Mouse (Mus musculus) intestine, embryonic 15.5 days (tissue): ENCODE results near the gene Nfam1. TPM values are rescaled to one million over a fixed set of nuclear protein-coding genes. Genes with fewer than 3 reads are reported as not detected.

Experiments used
- ATAC-seq: fragments of 200-750 bp; cut with Nextera tagmentation; 2 replicates; pipeline ENCODE4 v1.8.0; 2017; ENCODE audit warnings: moderate TSS enrichment, moderate library complexity
- H3K27ac ChIP-seq: fragments of 300-500 bp; sonication (generic); 2 replicates; pipeline ENCODE4 v1.5.1; 2015; ENCODE audit warnings: mild to moderate bottlenecking, inconsistent platforms
- H3K27me3 ChIP-seq: fragments of 300-500 bp; sonication (generic); replicated peaks from 2 replicates; pipeline ENCODE4 v1.6.1; 2015; ENCODE audit warnings: inconsistent platforms
- H3K36me3 ChIP-seq: fragments of 300-500 bp; sonication (generic); 2 replicates; pipeline ENCODE4 v1.6.1; 2015; ENCODE audit warnings: inconsistent platforms
- H3K4me1 ChIP-seq: fragments of 300-500 bp; sonication (generic); replicated peaks from 2 replicates; pipeline ENCODE4 v1.6.1; 2015; ENCODE audit warnings: inconsistent platforms
- H3K4me2 ChIP-seq: fragments of 300-500 bp; sonication (generic); replicated peaks from 2 replicates; pipeline ENCODE4 v1.6.1; 2015; ENCODE audit warnings: mild to moderate bottlenecking, inconsistent platforms
- H3K4me3 ChIP-seq: fragments of 300-500 bp; sonication (generic); replicated peaks from 2 replicates; pipeline ENCODE4 v1.5.1; 2015; ENCODE audit warnings: inconsistent platforms
- H3K9ac ChIP-seq: fragments of 300-500 bp; sonication (generic); 2 replicates; pipeline ENCODE4 v1.6.1; 2015; ENCODE audit warnings: inconsistent platforms
- H3K9me3 ChIP-seq: fragments of 300-500 bp; sonication (generic); 2 replicates; pipeline ENCODE4 v1.6.1; 2016; ENCODE audit warnings: inconsistent platforms
- WGBS: fragments of 180-500 bp; shearing (Covaris S2); methylation state at CpG from one replicate; pipeline ENCODE4 v1.1.7; 2015; 5-methylcytosine and 5-hydroxymethylcytosine counted together
- polyA plus RNA-seq: library from polyadenylated mRNA; unstranded; fragments of >200 nt; fragmentation: Nextera tagmentation; extraction: Ambion mirVana; gene quantifications from 2 replicates; pipeline ENCODE4 v1.2.1, GENCODE M21; 2015

Nfam1 gene
- polyA plus RNA-seq, 1 experiment from 2014 or later: 3.8 TPM

- Histone ChIP-seq H3K27me3 (0 out of 2 replicates have a peak, but pooled peaks cover 3% of the 10 kb centered on the region), H3K9me3 (no peaks in the 10 kb centered on the region), H3K4me3 (no peak overlapping the region), H3K4me1 (peaks cover 53% of the 10 kb centered on the region), H3K9ac (no peak overlapping the region), H3K36me3 (no peaks in the 10 kb centered on the region), H3K4me2 (no peak overlapping the region), H3K27ac (no peak overlapping the region)
- ATAC-seq: no peak
- 60% methylated on average over 7 of the region's 7 CpGs for WGBS
Measured at GRCm38 (mm10) chr15:83036089-83036488, 3.0 kb upstream of the Nfam1 start.

GRCm38 (mm10) chr15:83034275-83034977 is 1.3 kb upstream of the Nfam1 start:
- no peak overlapping the region for H3K9ac ChIP-seq
- 19% methylated on average over 17 of the region's 17 CpGs for WGBS
- no peak for ATAC-seq
- H3K36me3 ChIP-seq: no peaks in the 10 kb centered on the region
- H3K9me3 ChIP-seq: no peaks in the 10 kb centered on the region
- peaks cover 50% of the 10 kb centered on the region for H3K4me1 ChIP-seq
- no peak overlapping the region for H3K27ac ChIP-seq
- H3K4me2 ChIP-seq: 0 out of 2 replicates have a peak overlapping the region, but pooled peaks have one; percentile 4
- H3K27me3 ChIP-seq: 0 out of 2 replicates have a peak, but pooled peaks cover 3% of the 10 kb centered on the region
- H3K4me3 ChIP-seq: no peak overlapping the region

GRCm38 (mm10) chr15:83030884-83031283 is 2.2 kb downstream of the Nfam1 start:
- no peaks in the 10 kb centered on the region for H3K36me3 ChIP-seq
- H3K27ac ChIP-seq: no peak overlapping the region
- no peak overlapping the region for H3K4me2 ChIP-seq
- no peak overlapping the region for H3K9ac ChIP-seq
- ATAC-seq: no peak
- H3K4me1 ChIP-seq: peaks cover 32% of the 10 kb centered on the region
- WGBS: 69% methylated on average over 4 of the region's 4 CpGs
- H3K9me3 ChIP-seq: no peaks in the 10 kb centered on the region
- H3K4me3 ChIP-seq: no peak overlapping the region
- 0 out of 2 replicates have a peak, but pooled peaks cover 3% of the 10 kb centered on the region for H3K27me3 ChIP-seq

- Histone ChIP-seq H3K27ac (peak overlapping the region; percentile 8), H3K27me3 (0 out of 2 replicates have a peak, but pooled peaks cover 3% of the 10 kb centered on the region), H3K9me3 (no peaks in the 10 kb centered on the region), H3K36me3 (no peaks in the 10 kb centered on the region), H3K4me1 (peaks cover 41% of the 10 kb centered on the region), H3K4me3 (no peak overlapping the region), H3K4me2 (no peak overlapping the region), H3K9ac (no peak overlapping the region)
- WGBS: 46% methylated on average over 11 of the region's 11 CpGs
- no peak for ATAC-seq
Measured at GRCm38 (mm10) chr15:83029725-83030718, 3.1 kb downstream of the Nfam1 start.

- no peak for ATAC-seq
- peak overlapping the region; percentile 37; the same call in 1 of the 2 replicates for H3K4me2 ChIP-seq
Measured at GRCm38 (mm10) chr15:83026129-83026528, 7.0 kb downstream of the Nfam1 start.

GRCm38 (mm10) chr15:83025041-83025760 is 7.9 kb downstream of the Nfam1 start:
- H3K4me3 ChIP-seq: no peak overlapping the region

More at GRCm38 (mm10) chr15:83026129-83026528, 7.0 kb downstream of the Nfam1 start:
- no peaks in the 10 kb centered on the region for H3K36me3 ChIP-seq
- H3K4me1 ChIP-seq: peaks cover 27% of the 10 kb centered on the region
- 61% methylated on average over 8 of the region's 8 CpGs for WGBS
- no peak overlapping the region for H3K4me3 ChIP-seq
- no peak overlapping the region for H3K27ac ChIP-seq
- H3K9ac ChIP-seq: no peak overlapping the region
- 0 out of 2 replicates have a peak, but pooled peaks cover 3% of the 10 kb centered on the region for H3K27me3 ChIP-seq
- H3K9me3 ChIP-seq: no peaks in the 10 kb centered on the region

GRCm38 (mm10) chr15:83022947-83023346 is 10.2 kb downstream of the Nfam1 start:
- H3K27me3 ChIP-seq: 0 out of 2 replicates have a peak, but pooled peaks cover 3% of the 10 kb centered on the region
- peaks cover 26% of the 10 kb centered on the region for H3K4me1 ChIP-seq
- H3K36me3 ChIP-seq: no peaks in the 10 kb centered on the region
- 41% methylated on average over 8 of the region's 8 CpGs for WGBS
- no peak overlapping the region for H3K27ac ChIP-seq
- no peak overlapping the region for H3K4me3 ChIP-seq
- H3K9me3 ChIP-seq: no peaks in the 10 kb centered on the region
- no peak overlapping the region for H3K4me2 ChIP-seq
- H3K9ac ChIP-seq: no peak overlapping the region
- no peak for ATAC-seq

More at GRCm38 (mm10) chr15:83025041-83025760, 7.9 kb downstream of the Nfam1 start:
- peak; percentile 80 for ATAC-seq
- Histone ChIP-seq H3K27me3 (0 out of 2 replicates have a peak, but pooled peaks cover 3% of the 10 kb centered on the region), H3K36me3 (no peaks in the 10 kb centered on the region), H3K9me3 (no peaks in the 10 kb centered on the region), H3K4me1 (peaks cover 24% of the 10 kb centered on the region), H3K27ac (no peak overlapping the region; the same call in 1 of the 2 replicates), H3K9ac (no peak overlapping the region), H3K4me2 (peak overlapping the region; percentile 37)
- 19% methylated on average over 25 of the region's 25 CpGs for WGBS

GRCm38 (mm10) chr15:83010990-83011664 is 22.0 kb downstream of the Nfam1 start:
- Histone ChIP-seq H3K4me1 (peaks cover 28% of the 10 kb centered on the region), H3K4me2 (no peak overlapping the region), H3K27me3 (no peaks in the 10 kb centered on the region), H3K36me3 (no peaks in the 10 kb centered on the region), H3K9me3 (no peaks in the 10 kb centered on the region), H3K27ac (no peak overlapping the region), H3K4me3 (no peak overlapping the region), H3K9ac (no peak overlapping the region)
- WGBS: 40% methylated on average over 15 of the region's 15 CpGs
- ATAC-seq: peak; percentile 41

- H3K4me3 ChIP-seq: no peak overlapping the region
- no peaks in the 10 kb centered on the region for H3K27me3 ChIP-seq
- H3K9ac ChIP-seq: no peak overlapping the region
- H3K9me3 ChIP-seq: no peaks in the 10 kb centered on the region
- H3K27ac ChIP-seq: no peak overlapping the region
- H3K4me2 ChIP-seq: no peak overlapping the region
- H3K36me3 ChIP-seq: no peaks in the 10 kb centered on the region
- ATAC-seq: no peak
- 27% methylated on average over 8 of the region's 8 CpGs for WGBS
- peaks cover 25% of the 10 kb centered on the region for H3K4me1 ChIP-seq
Measured at GRCm38 (mm10) chr15:83010423-83010822, 22.7 kb downstream of the Nfam1 start.

- WGBS: 88% methylated on average over 6 of the region's 6 CpGs
- Histone ChIP-seq H3K9ac (no peak overlapping the region), H3K9me3 (no peaks in the 10 kb centered on the region), H3K4me2 (no peak overlapping the region), H3K27ac (no peak overlapping the region), H3K27me3 (no peaks in the 10 kb centered on the region), H3K4me1 (peaks cover 25% of the 10 kb centered on the region), H3K4me3 (no peak overlapping the region), H3K36me3 (no peaks in the 10 kb centered on the region)
- no peak for ATAC-seq
Measured at GRCm38 (mm10) chr15:83009532-83009931, 23.6 kb downstream of the Nfam1 start.

GRCm38 (mm10) chr15:83008761-83009423 is 24.2 kb downstream of the Nfam1 start:
- Histone ChIP-seq H3K36me3 (no peaks in the 10 kb centered on the region), H3K9ac (no peak overlapping the region), H3K27me3 (no peaks in the 10 kb centered on the region), H3K4me2 (no peak overlapping the region), H3K4me3 (no peak overlapping the region), H3K9me3 (no peaks in the 10 kb centered on the region), H3K4me1 (peaks cover 25% of the 10 kb centered on the region), H3K27ac (no peak overlapping the region)
- ATAC-seq: no peak
- 66% methylated on average over 13 of the region's 13 CpGs for WGBS
